Mouse (Mus musculus): ENCODE results near the gene Pld2.
A peak's percentile ranks its signal among the peaks of the same experiment; 100 is the strongest.

- 0 out of 2 replicates have a peak, but pooled peaks have one; percentile 9 for TF ChIP-seq CTCF (IDR thresholded peaks at IDR 0.05; ENCODE audit: low read depth)
- no peak for TF ChIP-seq EP300 (IDR thresholded peaks at IDR 0.05; ENCODE audit: low read depth)
Observed at GRCm38 (mm10) chr11:70583775-70584174, 43.9 kb downstream of the Pld2 start.
